Mouse (Mus musculus) lung, postnatal 0 days (tissue): ENCODE results near the gene Tjp2.

Experiments used
- CTCF ChIP-seq: IDR thresholded peaks from 2 replicates; pipeline ENCODE4 v1.5.1; 2016; ENCODE audit warnings: antibody characterized with exemption, mild to moderate bottlenecking
- EP300 ChIP-seq: IDR thresholded peaks from 2 replicates; pipeline ENCODE4 v1.6.1; 2016; ENCODE audit warnings: antibody characterized with exemption, mild to moderate bottlenecking, control low read depth

DNA sequence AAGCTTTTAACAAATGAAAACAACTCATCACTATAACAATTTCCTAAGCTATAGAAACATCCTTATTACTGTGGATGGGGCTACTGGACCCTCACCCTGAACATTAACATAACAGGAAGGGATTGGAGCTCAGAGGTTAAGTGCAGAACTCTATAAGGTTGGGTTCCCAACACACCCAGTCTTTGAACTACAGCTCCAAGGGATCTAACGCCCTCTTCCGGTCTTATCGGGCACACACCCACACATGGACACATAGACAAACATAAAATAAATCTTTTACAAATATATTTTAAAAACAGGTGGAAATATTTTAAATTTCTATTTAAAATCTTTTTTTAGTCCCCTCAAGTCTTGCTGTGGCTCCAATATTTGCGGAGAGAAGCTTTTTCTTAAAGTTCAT lies 3.4 kb downstream of the Tjp2 start:
- peak; percentile 38 for TF ChIP-seq CTCF
- TF ChIP-seq EP300, result no peak; the same call in 1 of the 2 replicates
